Mouse (Mus musculus): ENCODE results near the gene Srgap3. TPM values are rescaled to one million over a fixed set of nuclear protein-coding genes. Genes with fewer than 3 reads are reported as not detected.

The Srgap3 gene
- total RNA-seq, 2 experiments from 2014 or later, result 0.88 to 4.0 TPM

DNA sequence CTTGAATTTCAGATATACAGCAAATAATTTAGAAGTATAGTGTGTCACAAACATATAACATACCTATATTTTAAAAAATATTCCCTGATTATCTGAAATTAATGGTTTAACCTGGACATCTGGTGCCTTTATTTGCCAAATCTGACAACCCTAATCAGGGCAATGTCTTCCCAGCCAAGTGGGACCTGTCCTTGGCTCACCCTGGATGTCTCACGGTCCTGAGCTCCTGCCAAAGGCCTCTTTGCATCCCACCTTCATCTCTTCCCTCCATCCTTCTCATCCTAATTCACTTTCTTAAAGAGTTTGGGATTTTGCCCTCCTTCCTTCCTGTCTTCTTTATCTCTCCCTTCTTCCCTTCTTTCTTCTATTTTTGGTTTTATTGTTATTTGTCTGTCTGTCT lies 248.0 kb downstream of the Srgap3 start:
- ATAC-seq (replicated peaks; ENCODE audit: poor library complexity, severe bottlenecking), result no peak

DNA sequence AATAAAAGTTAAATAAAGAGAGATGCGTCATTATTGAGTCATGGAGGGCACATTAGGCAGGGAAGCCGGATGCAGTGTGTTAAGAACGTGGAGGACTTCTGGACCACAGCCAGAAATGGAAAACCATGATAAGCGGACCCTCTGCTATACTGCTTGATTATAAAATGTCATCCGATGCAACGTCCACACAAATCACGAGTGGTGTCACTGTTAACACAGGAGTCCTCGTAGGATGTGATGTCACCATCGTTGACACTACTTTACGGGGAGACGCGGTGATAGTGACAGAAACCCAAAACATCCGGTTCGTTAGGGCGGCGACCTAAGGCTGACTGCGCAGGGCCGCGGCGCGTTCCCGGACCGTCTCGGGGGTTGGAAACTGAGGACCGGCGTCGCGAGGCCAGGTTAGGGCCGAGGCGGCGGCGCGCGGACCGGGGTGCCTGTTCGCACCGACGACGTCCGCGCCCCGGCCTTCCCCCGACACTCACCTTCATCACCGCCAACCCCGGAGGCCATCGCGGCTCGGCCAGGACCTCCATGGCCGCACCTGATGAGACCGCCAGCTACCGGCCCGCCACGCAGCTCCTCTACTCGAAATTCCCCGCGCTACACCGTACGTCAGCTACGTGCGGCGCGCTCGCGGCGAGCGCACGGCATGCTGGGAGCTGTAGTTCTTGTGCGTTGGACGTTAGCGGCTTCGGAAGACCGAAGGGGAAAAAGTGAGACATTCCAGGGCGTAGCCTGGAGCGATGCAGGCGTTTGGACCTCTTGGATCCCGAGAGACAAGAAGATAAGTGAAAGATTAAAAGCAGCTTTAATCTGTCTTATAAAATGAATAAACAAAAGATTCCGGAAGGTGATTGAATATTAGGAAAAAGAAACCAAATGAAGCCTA lies 250.8 kb downstream of the Srgap3 start, which contains the start of gene Rad18:
Rad18 (minus strand) TSS at position 631 of the 895 bp plus-strand sequence.
- ATAC-seq (replicated peaks; ENCODE audit: poor library complexity, severe bottlenecking), result peak; percentile 90

- ATAC-seq (replicated peaks; ENCODE audit: poor library complexity, severe bottlenecking), result no peak
These were observed 252.6 kb downstream of the Srgap3 start for GRCm38 (mm10) chr6:112694492-112694891.

GRCm38 (mm10) chr6:112691523-112691922 lies 255.5 kb downstream of the Srgap3 start:
- no peak for ATAC-seq (replicated peaks; ENCODE audit: poor library complexity, severe bottlenecking)

GRCm38 (mm10) chr6:112688033-112688432 lies 259.0 kb downstream of the Srgap3 start:
- ATAC-seq (replicated peaks; ENCODE audit: poor library complexity, severe bottlenecking), result no peak

DNA sequence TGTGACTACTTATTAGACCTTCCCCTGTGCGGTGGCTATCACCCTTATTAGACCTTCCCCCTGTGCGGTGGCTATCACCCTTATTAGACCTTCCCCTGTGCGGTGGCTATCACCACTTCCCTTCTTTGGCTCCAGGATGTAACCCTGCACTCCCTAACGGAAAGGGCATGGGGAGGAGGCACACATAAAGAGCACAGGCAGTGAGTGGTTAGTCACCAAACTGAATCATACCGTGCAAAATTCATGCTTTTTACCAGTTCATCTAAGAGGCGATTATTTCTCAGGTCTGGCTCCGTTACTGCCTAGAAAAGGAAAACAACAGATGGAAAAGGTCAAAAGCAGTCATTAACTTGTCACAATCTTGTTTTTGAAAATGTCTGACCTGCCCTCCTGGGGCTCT lies 260.6 kb downstream of the Srgap3 start:
- ATAC-seq (replicated peaks; ENCODE audit: poor library complexity, severe bottlenecking), result peak; percentile 92

GRCm38 (mm10) chr6:112684065-112684464 lies 263.0 kb downstream of the Srgap3 start:
- ATAC-seq (replicated peaks; ENCODE audit: poor library complexity, severe bottlenecking), result no peak

Other genes with a start within 250 kb of the Srgap3 start
- 52.4 and 77.4 TPM in 2 replicates for gene Thumpd3, start 99.0 kb upstream of the Srgap3 start, total RNA-seq (2014; fragmentation: Nextera tagmentation)
- gene Thumpd3, start 99.0 kb upstream of the Srgap3 start, total RNA-seq (2017), result 51.5 and 73.9 TPM in 2 replicates
- 114 and 124 TPM in 2 replicates for gene Setd5, start 130.1 kb upstream of the Srgap3 start, total RNA-seq (2014; fragmentation: Nextera tagmentation)
- gene Setd5, start 130.1 kb upstream of the Srgap3 start, total RNA-seq (2017), result 64.8 and 64.9 TPM in 2 replicates
- gene Lhfpl4, start 248.1 kb upstream of the Srgap3 start, total RNA-seq (2014; fragmentation: Nextera tagmentation), result not detected in 2 replicates
- not detected in 2 replicates for gene Lhfpl4, start 248.1 kb upstream of the Srgap3 start, total RNA-seq (2017)

All from granulocyte monocyte progenitor cell, adult 5-6 weeks (primary cell).